Mouse (Mus musculus) lung, postnatal 25 days (tissue): ENCODE measurements around the gene Rpusd4.

Experiments used
- DNase-seq: peaks from one replicate; pipeline ENCODE4 v3.0.0; 2022; ENCODE audit warnings: low spot score

Gene Rpusd4

GRCm38 (mm10) chr9:35267146-35267975 is at the start of gene Rpusd4, which contains the start of gene Fam118b:
Gene Rpusd4, plus strand, starts transcription at chr9:35267865.
Gene Fam118b, minus strand, starts transcription at chr9:35267805.
- peak; percentile 92 for DNase-seq

- no peak for DNase-seq
Measured at GRCm38 (mm10) chr9:35217963-35218362, 49.7 kb upstream of the Rpusd4 start.

- no peak for DNase-seq
Measured at GRCm38 (mm10) chr9:35223466-35223865, 44.2 kb upstream of the Rpusd4 start.

- no peak for DNase-seq
Measured at GRCm38 (mm10) chr9:35228671-35229070, 39.0 kb upstream of the Rpusd4 start.

- no peak for DNase-seq
Measured at GRCm38 (mm10) chr9:35235996-35236395, 31.7 kb upstream of the Rpusd4 start.

GRCm38 (mm10) chr9:35238371-35238770 is 29.3 kb upstream of the Rpusd4 start:
- no peak for DNase-seq

GRCm38 (mm10) chr9:35238915-35239571 is 28.6 kb upstream of the Rpusd4 start:
- peak; percentile 27 for DNase-seq

- DNase-seq, result peak; percentile 7
Measured at GRCm38 (mm10) chr9:35239734-35240133, 27.9 kb upstream of the Rpusd4 start.

GRCm38 (mm10) chr9:35247405-35247804 is 20.3 kb upstream of the Rpusd4 start:
- no peak for DNase-seq

- no peak for DNase-seq
Measured at GRCm38 (mm10) chr9:35249476-35249875, 18.2 kb upstream of the Rpusd4 start.

GRCm38 (mm10) chr9:35257365-35257764 is 10.3 kb upstream of the Rpusd4 start:
- no peak for DNase-seq

- DNase-seq, result no peak
Measured at GRCm38 (mm10) chr9:35262418-35262817, 5.2 kb upstream of the Rpusd4 start.

GRCm38 (mm10) chr9:35263431-35263830 is 4.2 kb upstream of the Rpusd4 start:
- DNase-seq, result no peak

GRCm38 (mm10) chr9:35264509-35264908 is 3.2 kb upstream of the Rpusd4 start:
- DNase-seq, result no peak

- DNase-seq, result no peak
Measured at GRCm38 (mm10) chr9:35267976-35268715, 481 bp downstream of the Rpusd4 start.

GRCm38 (mm10) chr9:35277855-35278365 is 10.2 kb downstream of the Rpusd4 start:
- no peak for DNase-seq

GRCm38 (mm10) chr9:35278451-35278850 is 10.8 kb downstream of the Rpusd4 start:
- no peak for DNase-seq

- DNase-seq, result peak; percentile 56
Measured at GRCm38 (mm10) chr9:35282006-35282850, 14.6 kb downstream of the Rpusd4 start.

- no peak for DNase-seq
Measured at GRCm38 (mm10) chr9:35282851-35283200, 15.2 kb downstream of the Rpusd4 start.

- DNase-seq, result no peak
Measured at GRCm38 (mm10) chr9:35283415-35284069, 15.9 kb downstream of the Rpusd4 start.

GRCm38 (mm10) chr9:35284351-35284750 is 16.7 kb downstream of the Rpusd4 start:
- no peak for DNase-seq
